Mouse (Mus musculus) left cerebral cortex, postnatal 10 days (tissue): ENCODE results near the gene Ireb2. TPM values are rescaled to one million over a fixed set of nuclear protein-coding genes. Genes with fewer than 3 reads are reported as not detected.
"Not testable (repeated sequence)": the region's sequence is repeated elsewhere in the genome, so short reads cannot be mapped to it uniquely, and the experiment has no call there.

Experiments
- DNase-seq, 2 experiments: peaks; one replicate each; pipeline ENCODE4 v3.0.0; 2021 to 2022; ENCODE audit warnings: low spot score in 2 of 2, mixed read lengths in 1 of 2; ENCODE audit errors: extremely low spot score in 1 of 2
- intact Hi-C: fragments of 180-260 bp; cut with DNase I; formaldehyde crosslinking; loops from one replicate; pipeline ENCODE4 v1.15.1; 2025
- total RNA-seq, 2 experiments: library from RNA; stranded (reverse); gene quantifications; 2 replicates each; pipeline ENCODE4 v1.2.3; 2021

Gene Ireb2
- total RNA-seq, 2 experiments from 2014 or later: 72.2 to 72.6 TPM

DNA sequence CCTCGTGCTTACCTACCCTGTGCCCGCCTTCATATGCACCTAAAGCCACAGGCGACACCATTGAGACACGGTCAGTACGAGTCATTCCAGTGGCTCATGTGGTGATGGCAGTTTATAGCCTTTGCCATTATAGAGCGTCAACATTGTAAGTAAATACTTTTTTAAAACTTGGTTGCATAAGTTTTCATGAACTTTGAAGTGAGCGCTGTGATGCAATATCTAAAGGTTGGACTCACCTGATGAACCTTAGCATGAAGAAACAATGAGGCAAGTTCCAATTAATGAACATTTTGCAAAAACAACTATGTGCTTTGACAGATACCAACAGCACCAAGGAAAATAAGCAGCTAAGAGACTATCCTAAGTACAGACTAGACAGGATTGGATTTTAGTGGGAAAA is 3.1 kb upstream of the Ireb2 start:
- intact Hi-C loops: no loop called here
- DNase-seq: no peak

DNA sequence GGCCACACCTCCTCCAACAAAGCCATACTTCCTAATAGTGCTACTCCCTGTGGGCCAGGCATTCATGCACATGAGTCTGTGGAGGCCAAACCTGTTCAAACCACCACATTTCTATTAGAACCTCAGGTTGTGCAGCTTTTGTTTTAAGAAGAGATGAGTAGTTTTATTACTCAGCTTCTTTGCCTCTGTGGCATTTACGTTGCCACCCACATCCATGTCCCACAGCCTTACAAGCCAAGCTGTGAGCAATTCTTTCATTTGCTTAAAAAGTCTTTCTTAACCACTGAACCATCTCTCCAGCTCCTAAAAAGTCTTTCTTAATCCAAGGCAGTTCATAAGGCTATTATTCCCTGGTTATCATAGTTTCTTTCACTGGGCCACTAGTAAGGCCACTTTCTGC is 15.2 kb downstream of the Ireb2 start:
- intact Hi-C loops: no loop called here
- DNase-seq: no peak

DNA sequence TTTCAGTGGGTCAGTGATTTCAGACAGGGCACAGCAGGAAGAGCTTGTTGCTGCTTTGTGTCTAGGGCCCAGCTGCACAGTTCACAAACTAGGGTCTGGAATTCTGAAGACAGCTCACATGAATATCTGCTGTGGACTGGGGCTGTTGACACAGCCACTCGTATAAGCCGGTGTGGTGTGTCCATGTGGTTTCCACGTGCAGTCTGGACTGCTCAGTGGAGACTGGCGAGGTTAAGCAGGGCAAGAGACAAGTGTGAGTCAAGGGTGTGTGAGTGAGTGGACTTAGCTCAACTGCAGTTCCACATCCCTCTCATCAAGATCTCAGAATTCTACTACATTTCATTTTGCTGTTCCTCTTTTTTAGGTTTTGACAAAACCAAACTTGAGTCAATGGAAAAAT is 28.5 kb downstream of the Ireb2 start:
- intact Hi-C loops: loop anchor here (10.0 kb wide), 1 partner anchor 167 kb away; no protein-coding TSS in a partner anchor

DNA sequence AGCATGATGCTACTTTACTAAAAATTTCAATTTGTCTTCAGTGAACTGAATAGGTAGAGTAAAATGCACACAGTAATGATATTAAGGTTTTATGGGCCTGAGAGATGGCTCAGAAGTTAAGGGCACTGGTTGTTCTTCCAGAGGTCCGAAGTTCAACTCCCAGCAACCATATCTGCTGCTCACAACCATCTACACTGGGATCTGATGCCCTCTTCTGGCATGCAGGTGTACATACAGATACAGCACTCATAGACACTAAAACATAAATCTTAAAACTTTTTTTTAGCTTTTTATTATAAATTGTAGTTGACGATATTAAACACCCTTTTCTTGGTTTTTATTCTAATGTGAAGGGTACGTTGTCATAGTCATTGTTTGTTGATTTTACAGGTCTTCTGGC is 33.5 kb downstream of the Ireb2 start:
- no peak for DNase-seq
- intact Hi-C loops: loop anchor here (5.0 to 10.0 kb wide), 2 partner anchors 65 to 172 kb away; no protein-coding TSS in a partner anchor

More for the DNA sequence above, 28.5 kb downstream of the Ireb2 start:
- no peak for DNase-seq

DNA sequence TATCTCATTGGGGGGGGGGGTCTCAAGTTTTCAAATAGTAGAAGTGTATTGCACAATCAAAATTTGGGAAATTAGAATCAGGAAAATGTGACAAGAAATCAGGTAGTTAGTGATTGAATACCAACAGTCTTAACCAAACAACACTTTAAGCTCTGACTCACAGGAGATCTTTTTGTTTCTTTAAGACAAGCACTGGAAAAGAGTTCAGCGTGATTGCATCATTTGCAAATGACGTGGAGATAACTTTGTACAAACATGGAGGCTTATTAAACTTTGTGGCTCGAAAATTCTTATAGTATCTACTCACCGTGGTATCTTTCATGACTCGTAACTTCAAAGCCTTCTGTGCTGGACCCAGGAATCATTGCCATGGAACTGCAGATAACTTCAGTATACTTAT is 45.9 kb downstream of the Ireb2 start:
- no peak for DNase-seq
- intact Hi-C loops: no loop called here

DNA sequence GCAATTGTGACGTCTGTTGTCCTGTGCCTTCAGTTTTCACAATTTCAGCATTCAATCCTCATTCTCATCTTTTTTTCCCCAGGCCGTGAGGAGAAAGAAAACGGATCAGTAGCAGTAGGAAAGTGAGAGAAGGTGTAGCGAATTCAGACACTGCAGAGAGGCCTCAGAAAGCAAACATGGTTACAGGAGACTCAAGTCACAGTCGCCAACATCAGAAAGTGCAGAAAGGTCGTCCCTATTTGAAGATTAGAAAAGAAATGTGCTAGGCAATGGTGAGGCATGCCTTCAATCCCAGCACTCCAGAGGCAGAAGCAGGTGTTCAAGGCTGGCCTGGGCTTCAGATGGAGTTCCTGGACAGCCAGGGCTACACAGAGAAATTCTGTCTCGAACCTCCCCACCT is 52.0 kb downstream of the Ireb2 start:
- no peak for DNase-seq
- intact Hi-C loops: loop anchor here (5.0 kb wide), 1 partner anchor 37 kb away; the partner anchor contains the start of genes AY074887 and Psma4

DNA sequence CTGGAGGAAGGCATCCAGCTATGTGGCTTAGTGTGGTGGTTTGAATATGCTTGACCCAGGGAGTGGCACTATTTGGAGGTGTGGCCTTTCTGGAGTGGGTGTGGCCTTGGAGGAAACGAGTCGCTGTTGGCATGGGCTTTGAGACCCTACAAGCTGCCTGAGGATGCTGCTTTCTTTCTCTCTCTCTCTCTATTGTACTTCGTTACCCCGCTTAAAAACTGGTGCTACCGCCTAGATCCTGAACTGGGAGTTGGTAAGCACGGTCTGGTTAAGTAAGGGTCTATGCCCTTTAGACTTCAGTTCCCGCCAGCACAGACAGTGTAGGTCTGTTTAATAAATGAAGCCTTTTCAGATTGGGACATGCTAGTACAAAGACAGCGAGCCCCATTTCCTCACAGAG is 52.8 kb downstream of the Ireb2 start:
- DNase-seq: no peak
- intact Hi-C loops: loop anchor here (5.0 kb wide), 1 partner anchor 36 kb away; the partner anchor contains the start of genes AY074887 and Psma4

DNA sequence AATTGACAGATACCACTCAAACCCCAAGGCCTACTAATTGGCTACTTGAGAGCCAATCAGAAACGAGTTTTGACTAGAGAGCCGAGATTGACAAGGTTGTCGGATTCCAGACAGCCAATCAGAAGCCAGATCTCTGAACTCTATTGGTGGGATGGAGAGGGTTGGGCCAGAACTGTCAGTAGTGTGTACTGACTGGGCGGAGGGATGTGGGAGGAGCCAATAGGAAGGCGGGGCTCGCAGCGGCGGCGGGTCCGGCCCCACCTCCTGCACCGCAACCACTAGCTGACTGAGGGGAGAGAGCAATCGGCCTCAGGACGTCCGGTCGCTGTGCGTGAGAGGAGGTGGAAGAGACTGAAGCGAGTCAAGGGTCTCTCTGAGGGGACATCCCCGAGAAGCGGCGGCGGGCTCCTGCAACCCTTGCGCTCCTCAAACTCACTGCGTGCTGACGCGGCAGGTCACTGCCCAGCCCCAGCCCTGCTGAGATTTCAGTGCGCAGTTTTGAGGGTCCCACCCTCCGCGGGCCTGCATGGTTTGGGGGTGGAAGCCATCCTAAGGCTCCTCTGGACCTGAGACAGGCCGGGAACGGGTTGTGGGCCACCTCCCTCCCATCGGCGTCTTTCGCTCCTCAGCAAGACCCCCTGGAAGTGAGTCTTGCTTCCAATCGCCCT is 53.6 kb downstream of the Ireb2 start, which contains the start of gene Hykk:
TSS of gene Hykk (plus strand) at position 274 of the 668 bp plus-strand sequence.
- intact Hi-C loops: loop anchor here (5.0 kb wide), 1 partner anchor 35 kb away; the partner anchor contains the start of genes AY074887 and Psma4
- peak; percentile 93 to 95 for DNase-seq

DNA sequence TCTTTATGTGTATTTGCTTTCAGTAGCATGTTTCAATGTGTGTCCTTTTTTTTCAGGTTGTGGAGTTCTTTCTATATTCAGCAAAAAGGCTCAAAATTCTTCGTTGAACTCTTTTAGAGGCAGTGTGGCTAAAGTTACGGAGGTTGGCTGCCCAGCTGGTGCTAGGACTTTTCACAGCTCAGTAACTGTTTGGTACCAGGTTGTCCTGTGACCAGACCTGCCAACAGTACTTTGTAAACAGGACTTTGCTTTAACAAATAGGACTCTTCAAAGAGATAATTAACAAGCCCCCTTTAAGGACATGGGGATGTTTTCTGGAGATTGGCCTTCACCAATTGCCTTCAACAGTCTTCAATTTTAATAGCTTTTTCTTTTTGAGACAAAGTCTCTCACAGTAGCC is 54.6 kb downstream of the Ireb2 start:
- intact Hi-C loops: loop anchor here (5.0 kb wide), 1 partner anchor 34 kb away; the partner anchor contains the start of genes AY074887 and Psma4
- no peak for DNase-seq

DNA sequence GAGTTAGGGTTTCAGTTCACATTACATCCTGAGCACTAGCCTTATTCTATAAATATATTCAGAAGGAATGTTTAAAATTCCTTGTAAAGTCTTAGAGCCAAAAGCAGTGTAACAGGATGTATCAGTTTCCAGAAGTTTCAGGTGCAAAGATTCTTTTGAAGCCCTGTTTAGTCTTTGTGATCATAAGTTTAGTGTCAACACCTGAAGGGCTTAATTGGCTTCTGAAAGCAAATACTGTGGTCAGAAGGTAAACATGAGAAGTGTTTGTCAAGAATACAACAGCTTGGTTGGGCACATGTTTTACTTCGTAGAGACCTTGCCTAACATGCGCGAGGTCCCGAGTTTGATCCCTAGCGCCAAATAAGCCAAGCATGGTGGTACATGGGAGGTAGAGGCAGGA is 55.2 kb downstream of the Ireb2 start:
- intact Hi-C loops: loop anchor here (5.0 kb wide), 1 partner anchor 34 kb away; the partner anchor contains the start of genes AY074887 and Psma4
- no peak for DNase-seq

DNA sequence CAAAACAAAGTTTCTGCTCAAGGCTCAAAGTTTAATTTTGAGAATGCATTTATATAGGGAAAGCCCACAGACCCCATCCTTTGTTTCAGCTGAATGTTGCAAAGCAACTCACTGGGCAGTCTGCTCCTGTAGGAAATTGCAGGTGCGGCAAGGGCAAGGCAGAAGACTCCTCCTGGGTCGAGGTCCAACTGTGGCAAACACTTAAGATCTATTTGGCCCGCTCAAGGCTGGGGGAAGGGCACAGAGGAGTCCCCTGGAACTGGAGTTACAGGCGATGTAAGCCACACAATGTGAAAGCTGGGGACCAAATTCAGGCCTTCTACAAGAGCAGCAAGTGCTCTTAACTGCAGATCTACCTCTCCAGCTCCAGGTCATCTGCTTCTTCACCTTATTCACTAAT is 56.4 kb downstream of the Ireb2 start:
- intact Hi-C loops: loop anchor here (5.0 kb wide), 1 partner anchor 32 kb away; the partner anchor contains the start of genes AY074887 and Psma4
- DNase-seq: no peak

DNA sequence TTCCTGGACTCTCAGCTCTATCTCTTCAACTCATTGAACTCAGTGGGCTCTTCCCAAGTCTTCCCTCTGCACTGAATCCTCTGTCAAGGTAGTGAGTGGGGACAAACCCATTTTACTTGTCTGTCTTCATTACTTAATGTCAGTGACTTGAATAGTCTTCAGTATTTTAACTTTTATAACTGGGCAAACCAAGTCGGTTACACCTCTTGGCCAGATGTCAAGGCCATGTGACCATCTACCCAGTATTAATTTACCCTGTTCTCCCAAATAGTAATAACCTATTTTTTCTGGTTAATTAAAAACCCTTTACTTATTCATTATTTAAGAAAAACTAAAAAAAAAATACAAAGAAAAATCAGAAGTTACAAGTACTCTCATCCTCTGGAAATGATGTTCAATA is 67.2 kb downstream of the Ireb2 start:
- intact Hi-C loops: no loop called here
- DNase-seq: no peak

DNA sequence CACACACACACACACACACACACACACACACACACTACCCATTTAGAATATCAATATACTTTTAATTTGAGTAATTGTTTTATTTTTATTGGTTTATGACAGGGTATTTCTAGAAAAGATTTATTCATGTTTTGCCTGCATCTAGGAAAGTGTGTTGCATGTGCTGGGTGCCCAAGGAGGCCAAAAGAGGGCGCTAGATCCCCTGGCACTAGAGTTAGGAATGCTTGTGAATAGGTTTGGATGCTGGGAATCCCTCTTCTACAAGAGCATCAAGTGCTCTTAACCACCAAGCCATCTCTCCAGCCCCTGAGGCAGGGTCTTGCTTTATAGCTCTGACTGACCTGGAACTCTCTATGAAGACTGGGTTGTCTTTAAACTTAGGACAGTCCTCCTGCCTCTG is 68.2 kb downstream of the Ireb2 start:
- intact Hi-C loops: no loop called here
- DNase-seq: no peak

DNA sequence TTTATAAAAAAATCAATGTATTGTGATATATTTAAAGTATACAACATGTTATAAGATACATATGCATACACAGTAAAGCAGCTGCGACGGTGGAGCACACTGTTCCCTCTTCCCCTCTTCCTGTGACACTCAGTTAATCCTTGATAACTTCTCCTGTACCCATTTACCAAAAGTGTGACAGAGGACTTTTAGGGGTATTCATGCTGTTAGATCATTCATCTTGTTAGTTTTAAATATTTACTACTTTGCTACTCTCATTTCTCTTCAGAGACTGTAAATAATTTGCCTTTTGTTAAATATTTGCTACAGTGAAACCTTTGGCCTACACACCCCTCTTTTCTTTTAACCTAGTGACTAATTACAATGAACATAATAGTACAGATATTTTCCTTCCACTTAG is 68.8 kb downstream of the Ireb2 start:
- intact Hi-C loops: no loop called here

DNA sequence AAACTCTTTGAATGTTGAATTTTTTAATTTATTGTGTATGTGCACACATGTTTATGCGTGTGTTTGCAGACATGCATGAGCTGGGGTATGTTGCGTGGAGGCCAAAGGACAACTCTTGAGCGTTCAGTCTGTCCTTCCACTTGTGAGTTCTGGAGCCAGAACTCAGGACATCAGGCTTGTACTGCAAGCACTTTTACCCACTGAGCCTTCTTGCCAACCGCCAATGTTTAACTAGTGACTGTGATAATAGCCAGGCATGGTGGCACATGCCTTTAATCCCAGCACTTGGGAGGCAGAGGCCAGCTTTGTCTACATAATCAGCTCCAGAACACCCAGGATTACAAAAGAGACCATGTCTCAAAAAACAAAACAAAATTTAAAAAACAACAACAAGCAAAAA is 78.5 kb downstream of the Ireb2 start:
- no peak for DNase-seq
- intact Hi-C loops: no loop called here

More for the DNA sequence above, 68.8 kb downstream of the Ireb2 start:
- no peak for DNase-seq

DNA sequence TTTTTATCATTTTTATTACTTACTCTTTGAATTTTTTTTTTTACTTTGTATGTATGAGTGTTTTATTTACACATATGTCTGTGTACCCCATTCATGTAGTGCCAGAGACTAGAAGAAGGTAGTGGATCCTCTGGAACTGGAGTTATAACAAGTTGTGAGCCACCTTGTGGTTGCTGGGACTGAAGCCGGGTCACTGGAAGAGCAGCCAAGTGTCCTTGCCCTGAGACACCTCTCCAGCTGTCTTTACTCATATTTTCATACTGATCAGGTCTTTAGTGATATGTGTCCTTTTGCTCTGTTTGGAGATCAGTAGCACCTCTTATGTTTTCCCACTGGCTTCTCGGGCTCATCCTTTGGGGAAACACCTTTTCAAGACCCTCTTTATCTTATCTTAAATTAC is 80.9 kb downstream of the Ireb2 start:
- intact Hi-C loops: no loop called here

DNA sequence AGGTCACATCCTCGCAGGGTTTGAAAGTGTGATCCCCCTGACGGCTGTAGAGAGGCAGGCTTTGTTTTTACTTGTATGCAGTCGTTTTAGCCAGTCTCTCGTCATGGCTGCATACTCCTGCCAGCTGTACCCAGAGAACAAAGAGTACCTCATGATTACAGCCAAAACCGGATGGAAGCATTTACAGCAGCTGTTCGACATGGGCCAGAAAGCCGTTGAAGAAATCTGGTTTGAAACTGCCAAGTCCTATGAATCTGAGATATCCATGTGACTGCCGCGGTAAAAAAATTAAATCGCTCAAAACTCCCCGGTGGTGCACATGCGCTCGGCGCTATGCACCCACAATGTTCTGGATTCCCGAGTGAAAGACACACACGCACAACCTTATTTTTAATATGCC is 82.7 kb downstream of the Ireb2 start:
- intact Hi-C loops: no loop called here
- no peak for DNase-seq

More for the DNA sequence above, 80.9 kb downstream of the Ireb2 start:
- no peak for DNase-seq

DNA sequence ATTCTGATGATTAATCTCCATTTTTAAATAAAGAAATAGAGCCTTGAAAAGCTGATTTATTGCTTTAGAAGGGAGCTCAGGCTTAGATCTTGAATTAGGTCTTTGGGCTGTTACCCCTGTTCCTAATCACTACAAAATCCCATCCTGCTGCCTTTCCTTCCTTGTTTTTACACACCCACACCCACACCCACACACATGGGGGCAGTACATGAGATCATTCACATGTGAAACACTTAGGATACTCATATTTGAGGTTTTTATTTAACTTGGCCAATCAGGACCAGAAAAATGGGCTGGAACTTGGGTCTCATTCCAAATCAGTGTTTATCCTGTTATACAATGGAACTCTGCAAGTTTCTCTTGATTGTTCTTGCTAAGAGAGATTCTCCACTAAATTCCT is 85.9 kb downstream of the Ireb2 start:
- intact Hi-C loops: no loop called here
- DNase-seq: no peak

DNA sequence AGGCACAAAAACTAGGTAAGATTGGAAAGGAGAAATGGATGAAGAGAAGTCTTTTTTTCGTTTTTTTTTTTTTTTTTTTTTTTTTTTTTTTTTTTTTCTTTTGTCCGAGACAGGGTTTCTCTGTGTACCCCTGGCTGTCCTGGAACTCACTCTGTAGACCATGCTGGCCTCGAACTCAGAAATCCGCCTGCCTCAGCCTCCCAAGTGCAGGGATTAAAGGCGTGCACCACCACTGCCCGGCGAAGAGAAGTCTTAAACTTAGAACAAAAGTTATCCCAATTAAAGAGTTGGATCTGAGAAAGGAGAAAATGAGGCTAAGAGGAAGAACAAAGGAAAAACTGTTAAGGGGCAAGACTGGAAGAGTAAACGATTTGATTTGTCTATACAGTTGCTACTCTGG is 86.6 kb downstream of the Ireb2 start:
- intact Hi-C loops: loop anchor here (5.0 kb wide), 1 partner anchor 33 kb away; the partner anchor contains the start of gene Hykk
- DNase-seq: not testable (repeated sequence)

DNA sequence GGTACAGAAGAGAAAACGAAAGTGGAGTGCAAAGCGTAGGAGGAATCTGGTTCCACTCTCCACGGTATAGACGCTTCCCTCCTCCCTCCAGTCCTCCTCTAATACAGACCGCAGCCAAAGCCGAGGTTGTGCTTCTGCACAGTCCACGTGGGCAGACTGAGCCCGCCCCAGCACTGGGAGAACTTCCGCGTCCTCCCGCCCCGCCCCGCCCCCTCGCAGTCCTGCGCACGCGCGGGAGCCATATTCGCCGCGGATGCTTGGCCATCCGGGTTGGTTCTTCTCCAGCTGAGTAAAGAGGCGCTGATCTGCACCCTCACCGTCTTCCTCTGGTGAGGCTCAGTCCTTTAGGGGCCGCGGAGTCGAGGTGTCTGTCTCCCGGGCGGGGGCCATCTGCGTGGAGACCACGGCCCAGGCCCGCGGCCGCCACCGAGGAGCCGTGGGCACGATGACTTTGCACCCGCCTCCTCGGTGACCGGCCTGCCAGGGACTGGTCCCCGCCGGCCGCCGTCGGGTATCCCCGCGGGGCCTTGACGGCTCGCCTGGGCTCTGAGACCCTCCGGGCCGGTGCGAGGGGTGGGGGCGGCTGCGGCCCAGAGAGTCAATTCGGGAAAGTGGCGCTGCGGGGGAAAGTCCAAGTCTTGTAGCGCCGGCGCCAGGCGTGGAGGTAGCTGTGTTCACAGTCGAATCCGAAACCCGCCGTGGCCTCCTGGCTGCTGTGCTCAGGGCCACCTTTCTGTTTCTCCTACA is 87.2 kb downstream of the Ireb2 start, which contains the start of the genes Psma4 and AY074887:
TSS of gene Psma4 (plus strand) at position 216 of the 747 bp plus-strand sequence.
TSS of gene AY074887 (minus strand) at position 424 of the 747 bp plus-strand sequence.
- intact Hi-C loops: loop anchor here (5.0 kb wide), 1 partner anchor 33 kb away; the partner anchor contains the start of gene Hykk

More for the DNA sequence above, 87.2 kb downstream of the Ireb2 start, which contains the start of the genes Psma4 and AY074887:
- DNase-seq: peak; percentile 86 to 95
